9 mouse cellular contexts compared by ENCODE assay signal in genomic region chr17:88627150-88627549, GRCm38 (mm10). TPM values are rescaled to one million over a fixed set of nuclear protein-coding genes. Genes with fewer than 3 reads are reported as not detected.
DNase-seq lines count a peak whose midpoint lies in the region; ATAC-seq lines count a peak whose summit lies in the region.
"Had no signal": no experiment of that assay in that cellular context is flagged by ENCODE, and none has a peak within 500 bp of the region (broad histone marks: within the 10 kb centered on the region; RNA-seq: fewer than 3 reads in every experiment).

No protein-coding gene starts in this region.

- 44% methylated on average over 7 of the region's 7 CpGs for whole genome bisulfite sequencing in intestine, embryonic 14.5 days
- 68% methylated on average over 7 of the region's 7 CpGs for WGBS in liver, embryonic 11.5 days

- intact Hi-C loops in left cerebral cortex, postnatal 10 days (cut with DNase I), result no loop called here

- H3K9ac ChIP-seq in intestine, embryonic 14.5 days (ENCODE audit: low read length), result no peak overlapping the region
- H3K9ac ChIP-seq in liver, embryonic 11.5 days (ENCODE audit: low read depth, low read length), result no peak overlapping the region

- peak; percentile 37 for DNase-seq in 3T3-L1 (ENCODE audit: low read depth, low spot score)
- peak; percentile 73 for DNase-seq in ZHBTc4 (ENCODE audit: low read depth, low spot score)
- DNase-seq in intestine, embryonic 14.5 days (ENCODE audit: low spot score), result no peak
- DNase-seq in liver, embryonic 11.5 days (ENCODE audit: low spot score), result peak; percentile 27
- DNase-seq in right cerebral cortex, postnatal 14 days, result no peak
- DNase-seq in spleen, postnatal 14 days (ENCODE audit: low spot score in 2 of 2), result no peak
- DNase-seq in cerebellum, adult 11 months, result no peak
- DNase-seq in left cerebral cortex, postnatal 10 days (ENCODE audit: extremely low spot score in 1 of 2, low spot score in 2 of 2), result no peak

- peak overlapping the region; percentile 12; the same call in 1 of the 2 replicates for H3K4me3 ChIP-seq in intestine, embryonic 14.5 days (ENCODE audit: low read depth, low read length)
- H3K4me3 ChIP-seq in liver, embryonic 11.5 days (ENCODE audit: low read depth, low read length), result no peak overlapping the region

- H3K4me1 ChIP-seq in intestine, embryonic 14.5 days (replicated peaks; ENCODE audit: control insufficient read depth, insufficient read depth, low read length), result peaks cover 58% of the 10 kb centered on the region
- H3K4me1 ChIP-seq in liver, embryonic 11.5 days (replicated peaks; ENCODE audit: control insufficient read depth, insufficient read depth, low read length), result peaks cover 12% of the 10 kb centered on the region

- H3K9me3 ChIP-seq in intestine, embryonic 14.5 days (ENCODE audit: control insufficient read depth, low read length), result no peaks in the 10 kb centered on the region
- no peaks in the 10 kb centered on the region for H3K9me3 ChIP-seq in liver, embryonic 11.5 days (ENCODE audit: control insufficient read depth, low read length)

- peak overlapping the region; percentile 36 for H3K4me2 ChIP-seq in intestine, embryonic 14.5 days (ENCODE audit: low read length)
- H3K4me2 ChIP-seq in liver, embryonic 11.5 days, result peak overlapping the region; percentile 20; the same call in 1 of the 2 replicates

- no peak; the same call in 1 of the 2 replicates for ATAC-seq in intestine, embryonic 14.5 days (replicated peaks; ENCODE audit: low FRiP score, low TSS enrichment, low read depth)
- no peak for ATAC-seq in liver, embryonic 11.5 days (replicated peaks; ENCODE audit: low FRiP score)
- ATAC-seq: activated CD4-positive, CD25-positive, alpha-beta regulatory T cell, adult 4 months had no signal

- peak overlapping the region; percentile 89 for H3K27ac ChIP-seq in intestine, embryonic 14.5 days (ENCODE audit: low read depth)
- peak overlapping the region; percentile 20; the same call in 1 of the 2 replicates for H3K27ac ChIP-seq in liver, embryonic 11.5 days (ENCODE audit: low read depth, low read length)

- H3K27me3 ChIP-seq in intestine, embryonic 14.5 days (replicated peaks; ENCODE audit: control insufficient read depth, insufficient read depth, low read length), result no peaks in the 10 kb centered on the region
- H3K27me3 ChIP-seq in liver, embryonic 11.5 days (replicated peaks; ENCODE audit: control insufficient read depth, insufficient read depth, low read length), result no peaks in the 10 kb centered on the region

- 0 out of 2 replicates have a peak, but pooled peaks cover 3% of the 10 kb centered on the region for H3K36me3 ChIP-seq in intestine, embryonic 14.5 days (ENCODE audit: control insufficient read depth, insufficient read depth, low read length)
- peaks cover 4% of the 10 kb centered on the region; the same call in 1 of the 2 replicates for H3K36me3 ChIP-seq in liver, embryonic 11.5 days (ENCODE audit: control insufficient read depth, insufficient read depth, low read length)

RNA-seq across cellular contexts. Expression of gene Ston1, which starts 29.7 kb away (rescaled TPM):
- 9.9 and 10.7 TPM in 2 replicates for polyA plus RNA-seq in intestine, embryonic 14.5 days (2014; fragmentation: Nextera tagmentation; extraction: Ambion mirVana)
- 2.8 and 2.9 TPM in 2 replicates for polyA plus RNA-seq in liver, embryonic 11.5 days (2014; fragmentation: Nextera tagmentation; extraction: Ambion mirVana)
- total RNA-seq in left cerebral cortex, postnatal 10 days (2021), result 1 to 10 TPM; 6.5 to 8.4 TPM

RNA-seq across cellular contexts. Expression of gene Gtf2a1l, which starts 41.3 kb away (rescaled TPM):
- 0.50 and 0.92 TPM in 2 replicates for polyA plus RNA-seq in intestine, embryonic 14.5 days (2014; fragmentation: Nextera tagmentation; extraction: Ambion mirVana)
- polyA plus RNA-seq in liver, embryonic 11.5 days (2014; fragmentation: Nextera tagmentation; extraction: Ambion mirVana), result 0.14 TPM in 1 of 2 replicates, not detected in the other
- total RNA-seq in left cerebral cortex, postnatal 10 days (2021), result under 1 TPM; 0.34 to 0.39 TPM

Comparison
In these comparisons a context has a peak if more than half of its experiments do, and no peak if none do; other contexts are left out.
1. DNase-seq: peak in 3T3-L1 (single experiment), ZHBTc4 (single experiment) and liver, embryonic 11.5 days (single experiment); none in intestine, embryonic 14.5 days (single experiment), right cerebral cortex, postnatal 14 days (single experiment), spleen, postnatal 14 days (0 of 2), cerebellum, adult 11 months (single experiment) and left cerebral cortex, postnatal 10 days (0 of 2).